Mouse (Mus musculus): Measurements from ENCODE around the gene Zfp809. TPM values are rescaled to one million over a fixed set of nuclear protein-coding genes. Genes with fewer than 3 reads are reported as not detected.
A peak's percentile ranks its signal among the peaks of the same experiment; 100 is the strongest.

Gene Zfp809
- polyA plus RNA-seq, 1 experiment = 16.8 TPM

DNA sequence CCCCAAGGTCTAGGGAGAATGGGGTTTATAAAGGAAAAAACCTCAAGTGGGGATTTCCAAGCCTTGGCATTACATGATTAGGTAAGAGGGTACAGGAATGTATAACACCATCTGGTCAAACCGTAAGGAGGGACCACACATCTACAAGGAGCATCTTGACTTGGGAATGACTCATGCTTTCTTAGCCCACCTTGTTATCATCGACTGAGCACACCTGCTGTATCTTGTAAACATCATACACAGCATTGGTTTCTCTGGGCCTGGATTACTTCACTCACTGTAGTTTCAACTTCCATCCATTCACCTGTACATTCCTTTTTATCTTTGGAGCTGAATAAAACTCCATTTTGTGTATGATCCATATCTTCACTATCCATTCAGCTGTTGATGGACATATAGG is 18.7 kb downstream of the Zfp809 start:
- no peak for DNase-seq
- TF ChIP-seq CTCF (IDR thresholded peaks at IDR 0.05; ENCODE audit: borderline replicate concordance, insufficient read depth, low read depth, low read length) (no peak), POLR2A (IDR thresholded peaks at IDR 0.05; ENCODE audit: borderline replicate concordance, insufficient read depth, low read length) (no peak)
- Histone ChIP-seq H3K4me1 (ENCODE audit: control insufficient read depth, insufficient read depth, low read length) (no peaks in the 10 kb centered on the region), H3K27ac (ENCODE audit: insufficient read depth, low read length) (no peak overlapping the region), H3K4me3 (replicated peaks; ENCODE audit: insufficient read depth, low read depth, low read length) (no peak overlapping the region), H3K27me3 (ENCODE audit: control insufficient read depth, insufficient read depth, low read length) (no peaks in the 10 kb centered on the region)
- WGBS = 88% methylated on average over 2 of the region's 2 CpGs

DNA sequence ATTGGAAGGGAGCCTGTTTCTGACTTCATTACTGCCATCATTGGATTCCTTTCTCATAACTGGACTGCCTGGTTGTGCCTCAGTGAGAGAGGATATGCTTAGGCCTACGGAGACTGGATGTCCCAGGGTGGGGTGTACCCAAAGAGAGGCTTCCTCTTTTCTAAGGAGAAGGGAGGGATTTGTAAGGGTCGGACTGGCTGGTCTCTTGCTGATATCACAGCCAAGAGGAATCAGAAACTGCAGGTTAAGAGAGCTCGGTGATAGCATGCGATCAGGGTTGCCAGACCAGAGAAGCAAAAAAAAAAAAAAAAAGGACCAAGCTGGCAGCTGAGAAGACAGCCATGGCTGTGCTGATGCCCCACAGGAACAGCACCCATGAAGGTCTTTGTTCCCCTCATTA is 31.1 kb downstream of the Zfp809 start:
- WGBS = 93% methylated on average over 4 of the region's 4 CpGs
- no peak for TF ChIP-seq CTCF (IDR thresholded peaks at IDR 0.05; ENCODE audit: borderline replicate concordance, insufficient read depth, low read depth, low read length)
- no peak overlapping the region for H3K27ac ChIP-seq (ENCODE audit: insufficient read depth, low read length)

DNA sequence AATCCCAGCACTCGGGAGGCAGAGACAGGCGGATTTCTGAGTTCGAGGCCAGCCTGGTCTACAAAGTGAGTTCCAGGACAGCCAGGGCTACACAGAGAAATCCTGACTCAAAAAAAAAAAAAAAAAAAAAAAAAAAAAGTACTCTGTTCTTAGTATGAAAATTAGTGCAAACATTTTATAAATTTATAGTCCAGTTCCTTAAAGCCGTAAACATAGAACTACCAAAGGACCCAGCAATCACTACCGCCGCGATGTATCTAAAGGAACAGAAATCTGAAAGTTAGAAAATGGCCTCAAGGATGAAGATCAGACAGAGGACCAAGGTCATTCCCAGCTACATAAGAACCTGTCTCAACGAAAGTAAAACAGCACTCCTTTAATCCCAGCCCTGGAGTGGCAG is 33.3 kb downstream of the Zfp809 start:
- peak overlapping the region; percentile 89 for H3K4me3 ChIP-seq (replicated peaks; ENCODE audit: insufficient read depth, low read depth, low read length)
- no peak overlapping the region for H3K27ac ChIP-seq (ENCODE audit: insufficient read depth, low read length)
- no peaks in the 10 kb centered on the region for H3K27me3 ChIP-seq (ENCODE audit: control insufficient read depth, insufficient read depth, low read length)
- 88% methylated on average over 8 of the region's 8 CpGs for WGBS
- TF ChIP-seq CTCF (IDR thresholded peaks at IDR 0.05; ENCODE audit: borderline replicate concordance, insufficient read depth, low read depth, low read length) = no peak
- no peak for TF ChIP-seq POLR2A (IDR thresholded peaks at IDR 0.05; ENCODE audit: borderline replicate concordance, insufficient read depth, low read length)
- no peaks in the 10 kb centered on the region for H3K4me1 ChIP-seq (ENCODE audit: control insufficient read depth, insufficient read depth, low read length)
- no peak for DNase-seq

More for the DNA sequence above, 31.1 kb downstream of the Zfp809 start:
- H3K4me1 ChIP-seq (ENCODE audit: control insufficient read depth, insufficient read depth, low read length) = no peaks in the 10 kb centered on the region
- no peaks in the 10 kb centered on the region for H3K27me3 ChIP-seq (ENCODE audit: control insufficient read depth, insufficient read depth, low read length)
- H3K4me3 ChIP-seq (replicated peaks; ENCODE audit: insufficient read depth, low read depth, low read length) = no peak overlapping the region
- no peak for DNase-seq

DNA sequence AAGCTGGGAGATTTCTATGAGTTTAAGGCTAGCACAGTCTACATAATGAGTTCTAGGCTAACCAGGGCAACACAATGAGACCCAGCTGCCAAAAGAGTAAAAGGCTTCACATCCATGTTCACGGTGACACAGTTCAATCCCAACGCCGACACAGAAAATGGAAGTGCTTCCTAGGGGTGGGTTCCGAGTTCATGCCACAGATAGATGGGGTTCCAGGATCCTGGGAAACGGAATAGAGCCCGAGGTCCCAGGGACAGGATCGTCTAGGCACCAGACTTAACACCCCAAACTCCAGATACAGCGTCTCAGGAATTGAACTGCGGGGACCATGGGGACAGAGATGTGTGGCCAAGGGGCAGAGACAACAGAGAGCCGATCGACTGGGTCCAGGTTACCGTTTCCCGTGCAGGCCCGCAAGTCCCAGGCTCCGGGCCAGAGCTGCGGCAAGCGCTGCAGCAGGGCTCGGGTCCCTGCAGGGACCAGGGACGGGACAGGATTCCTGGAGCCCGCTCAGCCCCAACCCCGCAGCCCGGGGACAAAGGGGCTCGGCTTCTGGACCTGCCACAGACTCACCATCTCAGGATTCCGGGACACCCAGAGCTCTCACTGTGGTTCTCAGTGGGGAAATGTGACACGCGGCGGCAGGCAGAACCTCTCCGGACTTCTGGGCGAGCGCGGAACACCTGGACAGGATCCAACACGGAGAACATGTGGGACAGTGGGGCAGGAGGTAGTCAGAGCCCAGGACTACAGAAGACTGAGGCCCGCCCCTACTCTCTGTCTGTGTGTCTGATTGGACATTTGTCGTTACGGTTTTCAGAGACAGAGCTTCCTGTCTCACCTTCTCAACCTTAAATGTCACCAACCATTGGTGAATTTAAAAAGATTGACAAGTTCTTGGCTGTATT is 33.9 kb downstream of the Zfp809 start, which contains the start of gene Zfp599:
Gene Zfp599, minus strand, starts transcription at position 712 of the 908 bp plus-strand sequence.
- Histone ChIP-seq H3K27me3 (ENCODE audit: control insufficient read depth, insufficient read depth, low read length) (no peaks in the 10 kb centered on the region), H3K4me1 (ENCODE audit: control insufficient read depth, insufficient read depth, low read length) (no peaks in the 10 kb centered on the region), H3K27ac (ENCODE audit: insufficient read depth, low read length) (peak within 1 kb of the TSS; percentile 35), H3K4me3 (replicated peaks; ENCODE audit: insufficient read depth, low read depth, low read length) (peak within 1 kb of the TSS; percentile 89)
- under 1% methylated on average over 35 of the region's 35 CpGs for WGBS
- DNase-seq = peak; percentile 83 to 87
- TF ChIP-seq CTCF (IDR thresholded peaks at IDR 0.05; ENCODE audit: borderline replicate concordance, insufficient read depth, low read depth, low read length) (no peak), POLR2A (IDR thresholded peaks at IDR 0.05; ENCODE audit: borderline replicate concordance, insufficient read depth, low read length) (peak; percentile 43; the same call in 1 of the 2 replicates)

DNA sequence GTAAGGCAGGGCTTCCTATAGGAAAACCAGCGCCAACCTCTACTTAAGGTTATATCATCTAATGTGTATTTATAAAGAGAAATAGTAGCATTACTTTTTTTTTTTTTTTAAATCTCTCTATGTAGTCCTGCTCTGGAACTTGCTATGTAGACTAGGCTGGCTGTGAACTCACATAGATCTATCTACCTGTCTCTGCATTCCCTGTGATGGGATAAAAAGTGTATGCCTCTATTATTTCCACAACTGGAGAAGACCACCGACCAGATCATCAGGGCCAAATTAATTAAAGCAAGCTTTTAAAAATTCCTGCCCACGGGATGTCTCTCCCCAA is 34.5 kb downstream of the Zfp809 start:
- no peak for DNase-seq
- H3K27me3 ChIP-seq (ENCODE audit: control insufficient read depth, insufficient read depth, low read length) = no peaks in the 10 kb centered on the region
- H3K4me3 ChIP-seq (replicated peaks; ENCODE audit: insufficient read depth, low read depth, low read length) = peak overlapping the region; percentile 89
- H3K4me1 ChIP-seq (ENCODE audit: control insufficient read depth, insufficient read depth, low read length) = no peaks in the 10 kb centered on the region
- WGBS = 27% methylated on average over 3 of the region's 3 CpGs
- no peak overlapping the region for H3K27ac ChIP-seq (ENCODE audit: insufficient read depth, low read length)
- TF ChIP-seq CTCF (IDR thresholded peaks at IDR 0.05; ENCODE audit: borderline replicate concordance, insufficient read depth, low read depth, low read length) = no peak
- TF ChIP-seq POLR2A (IDR thresholded peaks at IDR 0.05; ENCODE audit: borderline replicate concordance, insufficient read depth, low read length) = no peak

DNA sequence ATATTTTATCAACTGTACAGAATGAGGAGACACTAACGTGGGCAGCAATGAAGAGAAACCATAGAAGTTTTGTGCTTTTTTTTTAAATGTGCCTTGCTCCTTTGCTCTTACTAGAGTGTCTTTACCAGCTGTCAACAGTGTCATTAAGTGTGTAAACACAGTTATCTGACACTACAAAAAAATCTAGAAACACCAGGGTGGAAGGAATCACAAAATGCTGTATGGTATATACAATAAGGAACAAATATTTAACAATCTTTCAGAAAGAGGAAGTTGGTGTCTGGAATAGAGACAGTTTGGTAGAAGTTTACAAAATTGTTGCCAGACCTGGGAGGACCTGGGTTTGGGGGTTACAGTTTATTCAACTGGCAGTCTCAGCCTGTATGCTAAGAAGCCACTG is 36.1 kb downstream of the Zfp809 start:
- Histone ChIP-seq H3K27me3 (ENCODE audit: control insufficient read depth, insufficient read depth, low read length) (no peaks in the 10 kb centered on the region), H3K4me3 (replicated peaks; ENCODE audit: insufficient read depth, low read depth, low read length) (no peak overlapping the region)
- TF ChIP-seq CTCF (IDR thresholded peaks at IDR 0.05; ENCODE audit: borderline replicate concordance, insufficient read depth, low read depth, low read length) = no peak
- no peak for TF ChIP-seq POLR2A (IDR thresholded peaks at IDR 0.05; ENCODE audit: borderline replicate concordance, insufficient read depth, low read length)

DNA sequence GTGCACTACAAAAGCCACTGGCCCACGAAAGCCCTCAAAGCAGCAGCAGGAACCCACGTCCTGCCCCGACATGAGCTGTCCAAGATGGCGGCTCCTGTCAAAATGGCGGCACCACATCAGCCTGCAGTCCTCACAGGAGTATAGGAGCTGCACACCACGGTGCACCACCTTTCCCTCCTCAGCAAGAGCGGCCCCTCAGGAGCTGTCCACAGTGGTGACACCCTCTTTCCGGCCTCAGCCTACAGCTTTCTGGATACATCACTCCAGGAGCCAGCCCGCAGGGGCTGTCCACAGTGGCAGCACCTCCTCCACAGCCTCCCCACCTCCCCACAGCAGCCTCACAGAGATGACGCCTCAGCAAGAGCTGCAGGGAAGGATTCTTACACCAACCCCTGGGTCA is 37.1 kb downstream of the Zfp809 start:
- Histone ChIP-seq H3K27ac (ENCODE audit: insufficient read depth, low read length) (no peak overlapping the region), H3K4me1 (ENCODE audit: control insufficient read depth, insufficient read depth, low read length) (no peaks in the 10 kb centered on the region), H3K4me3 (replicated peaks; ENCODE audit: insufficient read depth, low read depth, low read length) (no peak overlapping the region), H3K27me3 (ENCODE audit: control insufficient read depth, insufficient read depth, low read length) (no peaks in the 10 kb centered on the region)
- TF ChIP-seq POLR2A (IDR thresholded peaks at IDR 0.05; ENCODE audit: borderline replicate concordance, insufficient read depth, low read length) = no peak
- no peak for TF ChIP-seq CTCF (IDR thresholded peaks at IDR 0.05; ENCODE audit: borderline replicate concordance, insufficient read depth, low read depth, low read length)
- DNase-seq = no peak
- 92% methylated on average over 10 of the region's 10 CpGs for WGBS

More for the DNA sequence above, 36.1 kb downstream of the Zfp809 start:
- H3K4me1 ChIP-seq (ENCODE audit: control insufficient read depth, insufficient read depth, low read length) = no peaks in the 10 kb centered on the region
- H3K27ac ChIP-seq (ENCODE audit: insufficient read depth, low read length) = no peak overlapping the region
- 96% methylated on average over 1 of the region's 1 CpGs for WGBS
- DNase-seq = no peak

DNA sequence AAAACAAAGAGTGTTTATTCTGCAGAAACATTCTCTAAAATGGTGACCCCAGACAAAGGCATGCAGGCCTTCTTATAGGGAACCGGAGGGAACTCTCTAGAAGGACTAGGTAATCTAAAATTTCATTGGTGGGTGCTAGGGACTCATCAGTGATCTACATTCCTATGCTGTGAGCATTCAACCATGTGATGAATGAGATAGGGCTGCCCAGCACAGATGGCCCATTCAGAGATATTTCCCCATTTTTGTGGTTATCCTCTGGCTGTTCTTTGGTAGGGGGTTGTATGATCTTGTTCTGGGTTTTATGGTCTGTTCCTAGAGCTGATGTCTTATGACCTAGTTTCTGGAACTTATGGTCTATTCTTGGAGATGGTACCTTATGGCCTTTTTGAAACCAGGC is 43.4 kb downstream of the Zfp809 start:
- H3K4me3 ChIP-seq (replicated peaks; ENCODE audit: insufficient read depth, low read depth, low read length) = no peak overlapping the region
- TF ChIP-seq CTCF (IDR thresholded peaks at IDR 0.05; ENCODE audit: borderline replicate concordance, insufficient read depth, low read depth, low read length) = no peak
- TF ChIP-seq POLR2A (IDR thresholded peaks at IDR 0.05; ENCODE audit: borderline replicate concordance, insufficient read depth, low read length) = no peak
- no peaks in the 10 kb centered on the region for H3K27me3 ChIP-seq (ENCODE audit: control insufficient read depth, insufficient read depth, low read length)
- no peak for DNase-seq
- no peaks in the 10 kb centered on the region for H3K4me1 ChIP-seq (ENCODE audit: control insufficient read depth, insufficient read depth, low read length)
- 98% methylated on average over 1 of the region's 1 CpGs for WGBS
- no peak overlapping the region for H3K27ac ChIP-seq (ENCODE audit: insufficient read depth, low read length)
